Mouse (Mus musculus) cerebellum, adult 8-10 months (tissue): ENCODE results near the gene Clec12a.
"Not testable (repeated sequence)": the region's sequence is repeated elsewhere in the genome, so short reads cannot be mapped to it uniquely, and the experiment has no call there.

Source experiments
- DNase-seq: peaks from one replicate; pipeline ENCODE4 v3.0.0; 2022

Gene Clec12a

DNA sequence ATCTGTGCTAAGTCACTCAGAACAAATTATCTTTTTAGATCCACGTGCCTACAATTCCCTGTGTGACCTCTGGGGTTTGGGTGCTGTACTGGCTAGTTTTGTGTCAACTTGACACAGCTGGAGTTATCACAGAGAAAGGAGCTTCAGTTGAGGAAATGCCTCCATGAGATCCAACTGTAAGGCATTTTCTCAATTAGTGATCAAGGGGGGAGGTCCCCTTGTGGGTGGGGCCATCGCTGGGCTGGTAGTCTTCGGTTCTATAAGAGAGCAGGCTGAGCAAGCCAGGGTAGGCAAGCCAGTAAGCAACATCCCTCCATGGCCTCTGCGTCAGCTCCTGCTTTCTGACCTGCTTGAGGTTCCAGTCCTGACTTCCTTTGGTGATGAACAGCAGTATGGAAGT is at the start of gene Clec12a:
Clec12a (plus strand) TSS at position 301 of the 400 bp plus-strand sequence.
- not testable (repeated sequence) for DNase-seq

DNA sequence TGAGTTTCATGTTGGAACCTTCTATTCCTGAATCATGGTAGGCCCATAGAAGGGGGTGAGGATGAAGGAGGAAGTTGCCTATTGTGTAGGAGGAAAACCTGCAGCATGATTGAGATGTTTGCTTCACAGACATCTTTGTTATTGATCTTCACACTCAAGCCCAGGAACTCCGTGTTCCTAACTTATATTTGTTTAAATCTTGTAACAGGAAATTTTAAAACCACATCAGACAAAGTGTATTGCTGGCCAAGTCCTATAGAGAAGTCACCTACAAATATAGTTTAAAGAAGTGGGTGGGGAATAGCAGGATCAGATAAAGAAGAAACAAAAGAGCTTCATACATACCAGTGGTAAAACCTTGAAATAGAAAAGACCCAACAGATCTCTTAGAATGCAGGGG is 38.3 kb upstream of the Clec12a start:
- DNase-seq, result no peak

DNA sequence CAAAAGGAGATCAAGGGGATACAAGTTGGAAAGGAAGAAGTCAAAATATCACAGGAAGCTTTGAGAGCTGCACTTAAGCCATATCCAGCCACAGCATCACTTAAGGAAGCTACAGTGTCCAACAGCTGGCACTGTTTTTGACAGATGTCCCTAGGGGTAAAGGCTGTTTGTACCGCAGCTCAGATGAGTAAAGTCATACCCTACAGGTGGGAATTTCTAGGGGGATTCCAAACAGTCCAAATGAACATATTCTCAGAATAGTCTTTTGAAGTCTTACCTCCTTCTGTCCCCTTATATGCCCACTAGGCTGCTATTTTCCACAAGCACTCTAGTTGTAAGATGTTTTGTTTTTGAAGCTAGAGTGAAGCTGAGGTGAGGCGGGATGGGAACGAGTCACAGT is 30.0 kb upstream of the Clec12a start:
- no peak for DNase-seq

DNA sequence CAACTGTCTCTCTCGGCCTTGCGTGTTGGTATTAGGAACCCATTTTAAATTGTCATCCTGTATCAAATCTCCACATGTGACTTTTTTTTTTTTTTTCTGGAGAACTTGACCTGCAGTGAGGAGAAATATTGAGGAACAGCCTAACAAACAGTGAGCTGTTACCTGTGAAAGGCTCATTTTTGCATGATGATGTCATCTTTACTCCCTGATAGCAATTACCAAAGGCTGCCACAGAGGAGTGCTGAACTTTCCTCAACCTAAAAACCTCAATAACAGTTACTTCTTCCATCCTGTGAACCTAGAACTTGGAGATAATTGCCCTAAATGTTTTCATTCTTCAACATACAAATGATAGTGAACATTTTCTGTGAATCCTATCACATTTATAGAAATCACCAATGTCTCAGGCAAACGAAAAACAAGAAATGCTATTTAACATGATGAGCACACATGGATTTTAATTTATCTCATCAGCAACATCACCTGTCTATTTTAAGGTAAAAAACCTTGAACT is 27.8 kb upstream of the Clec12a start:
- no peak for DNase-seq

DNA sequence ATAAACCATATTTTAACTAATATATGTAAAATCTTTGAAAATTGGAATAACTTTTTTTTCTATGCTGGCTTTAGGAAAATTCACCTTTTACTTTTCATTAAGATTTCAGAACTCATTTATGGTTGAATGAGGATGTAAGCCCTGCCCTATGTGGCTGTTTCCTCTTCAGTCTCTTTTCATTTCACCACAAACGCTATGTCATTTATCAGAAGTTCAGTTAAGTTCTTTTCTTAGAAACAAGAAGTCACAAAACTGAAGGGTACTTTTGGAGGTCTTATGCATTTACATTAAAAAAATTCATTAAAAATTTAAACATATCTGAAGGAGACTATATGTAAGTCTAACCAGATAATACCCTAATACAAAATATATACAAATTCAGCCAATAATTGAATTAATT is 26.8 kb upstream of the Clec12a start:
- no peak for DNase-seq

DNA sequence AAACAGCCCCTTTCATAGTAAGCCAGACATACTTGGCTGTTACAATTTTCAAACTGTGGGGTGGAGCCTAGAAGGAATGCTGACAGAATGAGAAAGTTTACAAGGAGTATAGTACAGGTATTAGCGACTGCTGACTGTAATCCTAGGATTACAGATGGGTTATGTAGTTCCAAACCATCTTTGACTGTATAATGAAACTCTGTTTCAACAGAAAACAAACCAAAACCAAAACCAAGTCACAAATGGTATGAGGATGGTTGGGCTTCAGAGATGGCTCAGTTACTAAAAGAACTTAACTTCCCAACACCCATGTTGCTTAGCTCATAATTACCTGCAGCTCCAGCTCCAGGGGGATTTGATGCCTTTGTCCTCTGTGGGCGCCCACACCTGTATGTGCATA is 26.0 kb upstream of the Clec12a start:
- DNase-seq, result no peak

DNA sequence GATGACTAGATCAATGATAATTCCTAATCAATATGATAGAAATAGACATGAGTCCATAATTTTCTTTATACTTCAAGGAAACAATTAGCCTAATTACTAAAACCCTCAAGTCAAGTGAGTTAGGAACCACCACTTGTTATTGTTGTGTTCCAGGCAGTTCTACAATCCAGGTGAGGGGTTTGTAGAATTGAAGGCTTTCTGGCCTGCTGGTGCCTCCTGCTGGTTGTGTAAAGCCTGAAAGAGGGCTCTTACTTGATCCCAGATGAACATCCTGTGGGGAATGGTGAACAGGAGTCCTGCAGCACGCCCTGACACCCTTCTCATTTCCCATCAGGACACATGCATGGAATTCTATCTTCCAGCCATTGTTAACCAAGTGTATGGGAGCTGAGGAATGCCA is 24.1 kb upstream of the Clec12a start:
- DNase-seq, result no peak

DNA sequence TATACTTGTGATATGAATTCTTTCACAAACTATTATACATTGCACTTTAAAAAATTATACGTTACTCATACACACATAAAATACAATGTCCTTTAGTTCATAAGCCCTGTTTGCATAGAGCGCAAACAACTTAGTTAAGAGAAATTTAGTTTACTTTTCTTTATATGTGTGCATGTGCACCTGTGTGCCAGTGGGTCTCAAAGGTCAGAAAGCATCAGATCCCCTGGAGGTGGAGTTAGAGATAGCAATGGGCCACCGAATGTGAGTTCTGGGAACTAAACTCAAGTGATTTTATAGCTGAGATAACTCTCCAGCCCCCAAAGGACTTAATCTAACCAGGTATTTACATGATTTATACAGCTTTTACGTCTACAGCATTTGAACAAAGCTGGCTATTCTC is 23.2 kb upstream of the Clec12a start:
- DNase-seq, result no peak

DNA sequence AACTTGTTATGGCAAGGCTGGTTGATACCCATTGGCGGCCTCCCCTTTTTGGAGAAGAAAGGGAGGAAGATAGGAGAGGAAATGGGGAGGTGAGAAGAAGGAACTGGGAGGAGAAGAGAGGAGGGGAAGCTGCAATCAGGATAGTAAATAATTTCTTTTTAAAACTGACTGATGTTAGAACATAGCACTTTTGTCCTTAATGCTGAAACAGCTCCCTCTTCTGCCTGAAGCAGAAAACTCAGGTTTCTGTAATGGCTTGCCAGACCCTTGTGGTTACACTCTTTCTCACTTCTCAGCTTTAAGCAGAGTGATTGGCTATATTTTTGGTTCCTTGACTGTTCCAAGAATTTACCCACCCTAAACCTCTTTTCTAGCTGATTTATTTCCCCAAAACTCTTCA is 16.5 kb upstream of the Clec12a start:
- DNase-seq, result no peak

DNA sequence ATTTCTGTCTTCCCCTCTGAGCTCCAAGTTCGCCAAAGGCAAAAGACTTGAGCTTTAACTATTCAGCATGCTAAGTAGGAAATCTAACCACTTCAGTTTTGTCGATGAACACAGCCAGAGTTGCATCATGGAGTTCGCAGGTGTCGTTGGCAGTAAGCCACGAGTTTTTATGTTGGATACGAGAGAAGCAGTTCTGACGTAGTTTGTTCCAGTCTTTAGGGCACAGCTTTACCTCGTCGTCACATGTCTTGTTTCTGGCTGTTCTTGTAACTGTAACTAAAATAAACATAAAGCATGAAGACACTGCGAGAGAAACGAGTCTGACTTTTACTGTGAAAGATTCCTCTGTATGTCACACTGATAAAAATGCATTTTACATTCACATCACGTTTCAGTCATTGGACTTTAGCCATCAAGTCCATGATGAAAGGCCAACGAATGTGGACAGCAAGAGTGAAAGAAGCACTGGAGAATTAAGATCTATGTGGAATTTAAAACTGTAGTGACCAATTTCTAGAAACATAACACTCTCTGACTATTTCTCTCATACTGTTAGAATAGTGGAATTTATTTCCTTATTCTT is 15.8 kb upstream of the Clec12a start:
- DNase-seq, result no peak

DNA sequence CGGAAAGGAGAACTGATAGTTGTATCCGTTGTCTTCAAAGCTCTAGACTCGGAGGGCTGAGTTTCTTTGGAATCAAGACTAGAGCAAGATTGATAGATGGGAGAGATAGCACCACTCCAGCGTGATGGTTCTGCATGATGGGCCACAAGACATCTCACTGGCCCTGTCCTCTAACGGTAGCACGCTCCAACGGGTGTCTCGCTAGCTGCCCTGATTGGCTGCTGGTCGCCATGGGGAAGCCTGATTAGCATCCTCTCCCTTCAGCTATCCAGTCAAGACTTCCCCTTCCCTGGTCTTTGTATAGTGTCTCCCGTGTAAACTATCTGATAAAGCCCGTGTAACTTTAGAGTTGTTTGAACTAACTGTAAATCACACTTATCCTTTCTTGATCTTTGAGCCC is 10.9 kb upstream of the Clec12a start, which contains the start of gene 4922502D21Rik:
4922502D21Rik (minus strand) TSS at position 187 of the 400 bp plus-strand sequence.
- DNase-seq, result no peak

DNA sequence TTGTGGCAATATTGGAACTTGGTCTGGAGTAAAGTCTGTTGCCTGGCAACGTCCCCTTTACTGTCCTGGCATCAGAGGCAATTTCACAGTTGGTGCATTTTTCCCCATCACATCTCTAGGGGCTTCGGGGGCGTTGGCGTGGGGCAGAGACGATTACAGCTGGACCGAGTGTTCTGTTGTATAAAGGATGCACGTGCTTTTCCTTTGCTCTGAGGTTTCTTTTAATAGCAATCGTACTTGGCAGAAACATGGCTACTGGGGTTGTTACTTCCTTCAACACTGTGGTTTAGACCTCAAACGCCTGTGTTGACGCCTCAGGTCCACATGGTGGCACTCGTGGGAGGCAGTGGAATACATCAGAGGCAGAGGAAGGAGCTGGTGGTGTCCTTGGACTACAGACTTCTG is 8.8 kb upstream of the Clec12a start:
- peak; percentile 2 for DNase-seq

DNA sequence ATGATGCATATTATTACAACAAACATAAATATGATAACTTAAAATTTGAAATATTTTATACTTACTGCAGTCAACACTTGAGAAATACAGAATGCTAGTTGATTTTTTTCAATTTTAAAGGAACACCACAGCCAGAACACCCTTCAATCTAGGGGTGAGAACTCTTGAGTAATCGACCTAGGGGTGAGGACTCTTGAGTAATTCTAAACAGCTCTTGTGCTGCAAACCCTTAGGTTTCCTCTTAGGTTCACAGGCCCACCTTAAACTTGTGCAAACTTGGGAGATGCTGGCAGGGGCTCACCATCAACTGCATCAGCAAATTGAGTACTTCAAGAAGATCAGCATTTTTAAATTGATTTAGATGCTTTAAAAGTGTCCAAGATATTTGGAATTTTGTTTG is 4.7 kb upstream of the Clec12a start:
- DNase-seq, result no peak

DNA sequence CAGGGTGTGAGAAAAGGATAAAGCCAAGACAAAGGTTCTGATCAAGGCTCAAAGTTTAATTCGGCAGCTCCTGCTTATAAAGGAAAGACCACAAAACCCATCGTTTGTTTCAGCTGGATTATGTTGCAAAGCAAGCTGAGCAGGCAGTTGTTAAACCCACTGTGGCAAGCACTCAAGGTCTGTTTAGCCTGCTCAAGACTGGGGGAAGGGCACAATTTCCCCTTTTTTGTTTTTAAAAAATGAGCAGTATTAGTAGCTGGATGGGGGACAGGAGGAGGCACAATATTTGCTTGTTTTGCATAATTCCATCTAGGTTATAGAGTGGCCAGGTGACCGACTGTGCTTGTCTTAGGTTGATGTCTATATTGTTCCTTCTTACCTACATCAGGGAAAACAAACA is 1.9 kb downstream of the Clec12a start:
- DNase-seq, result no peak

DNA sequence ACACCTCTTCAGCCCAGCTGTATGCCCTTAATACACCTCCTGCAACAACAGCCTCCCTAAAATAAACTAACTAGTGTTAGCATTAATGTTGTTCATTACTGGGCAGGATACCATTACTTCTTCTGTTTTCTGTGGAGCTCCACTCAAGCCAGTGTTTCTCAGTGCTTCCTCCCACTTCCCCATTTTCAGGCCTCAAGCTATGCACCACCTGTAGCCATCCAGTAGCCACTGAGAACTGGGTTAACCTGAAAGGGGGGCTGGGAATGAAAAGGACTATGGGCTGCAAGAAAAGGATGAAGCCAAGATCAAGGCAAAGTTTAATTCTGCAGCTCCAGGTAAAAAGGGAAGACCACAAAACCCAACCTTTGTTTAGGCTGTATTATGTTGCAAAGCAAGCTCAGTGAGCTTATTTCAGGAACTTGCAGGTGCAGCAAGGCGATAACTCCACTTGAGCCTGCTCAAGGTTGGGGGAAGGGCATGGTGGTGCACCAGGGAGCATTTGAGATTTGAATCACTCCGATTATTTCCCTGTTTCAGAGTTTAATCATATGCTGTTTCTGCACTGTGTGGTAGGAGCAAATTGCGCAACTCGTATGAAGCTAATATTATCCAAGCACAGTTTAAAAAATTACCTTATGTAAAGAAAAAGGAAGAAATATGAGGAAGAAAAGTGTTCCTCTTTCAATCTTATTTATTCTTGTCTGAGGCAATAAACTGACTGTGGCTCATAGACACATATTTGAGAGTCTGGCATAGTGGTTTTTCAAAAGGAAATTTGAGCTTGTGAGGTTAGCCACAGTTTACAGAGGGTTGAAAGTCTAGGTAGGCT is 7.2 kb downstream of the Clec12a start:
- no peak for DNase-seq

DNA sequence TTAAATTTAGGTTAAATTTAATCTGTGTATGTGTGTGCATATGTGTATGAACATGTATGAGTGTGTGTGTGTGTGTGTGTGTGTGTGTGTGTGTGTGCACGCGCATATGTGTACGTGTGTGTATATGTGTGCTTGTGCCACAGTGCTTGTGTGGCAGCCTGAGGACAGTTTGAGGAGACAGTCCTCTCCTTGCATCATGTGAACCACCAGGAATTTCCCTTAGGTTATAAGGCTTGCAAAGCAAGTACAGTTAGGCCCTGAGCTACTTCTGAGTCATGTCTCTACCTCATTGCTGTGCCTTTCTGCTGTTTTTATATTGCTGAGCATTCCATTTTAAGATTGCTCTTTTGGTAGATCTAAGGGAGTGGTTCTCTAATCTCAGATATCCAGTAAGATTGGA is 8.6 kb downstream of the Clec12a start:
- no peak for DNase-seq

DNA sequence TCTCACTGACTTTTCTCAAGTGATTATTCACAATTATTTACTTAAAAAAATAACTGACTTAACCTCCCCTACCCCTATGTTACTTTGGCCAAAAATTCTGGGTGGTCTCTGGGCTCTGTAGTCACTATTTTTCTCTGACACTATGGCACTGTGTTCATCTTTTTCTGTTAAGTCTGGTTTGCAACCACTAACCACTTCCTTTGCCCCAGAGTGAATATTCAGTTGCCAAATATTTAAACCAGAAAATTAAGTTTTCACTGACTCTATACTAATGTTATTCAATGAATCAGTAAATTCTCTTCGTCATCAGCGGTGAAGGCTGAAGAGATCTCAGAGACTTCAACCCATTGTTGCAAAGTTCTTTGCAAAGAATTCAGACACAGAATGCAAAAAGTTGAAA is 13.3 kb downstream of the Clec12a start:
- DNase-seq, result no peak

DNA sequence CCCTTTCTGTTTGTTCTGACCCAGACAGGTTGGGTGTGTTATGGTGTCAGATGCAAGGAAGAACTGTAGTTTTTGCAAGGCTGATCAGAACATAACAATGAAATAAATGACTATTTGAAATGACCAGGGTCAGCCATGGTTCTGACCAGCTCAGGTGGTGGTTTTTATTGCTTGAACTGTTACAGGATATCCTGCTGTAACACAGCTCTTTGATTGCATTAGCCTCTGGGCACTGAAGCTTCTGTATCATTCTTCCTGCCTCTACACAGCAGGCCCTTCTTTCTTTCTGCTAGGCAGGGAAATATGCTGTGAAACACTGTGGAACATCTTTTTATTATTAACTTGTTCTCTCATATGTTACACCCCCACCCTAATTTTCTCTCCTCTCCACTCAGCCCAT is 13.9 kb downstream of the Clec12a start:
- DNase-seq, result no peak

DNA sequence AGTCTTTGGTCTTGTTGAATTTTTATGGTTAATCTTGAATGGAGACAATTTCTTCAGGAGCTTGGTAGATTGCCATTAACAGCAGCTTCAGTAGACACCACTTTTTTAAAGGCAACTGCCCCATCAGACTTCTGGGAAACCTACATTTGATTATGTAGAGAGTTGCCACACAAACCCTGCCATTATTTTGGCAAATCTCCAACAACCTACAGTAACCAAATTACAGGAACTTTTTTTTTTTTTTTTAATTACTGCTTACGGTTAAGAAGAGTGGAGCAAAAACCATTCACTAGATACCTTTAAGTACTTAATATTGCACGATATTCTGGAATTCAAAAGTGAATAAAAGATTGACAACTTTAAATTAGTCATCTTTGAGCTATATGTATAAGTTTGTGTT is 17.0 kb downstream of the Clec12a start:
- DNase-seq, result no peak

DNA sequence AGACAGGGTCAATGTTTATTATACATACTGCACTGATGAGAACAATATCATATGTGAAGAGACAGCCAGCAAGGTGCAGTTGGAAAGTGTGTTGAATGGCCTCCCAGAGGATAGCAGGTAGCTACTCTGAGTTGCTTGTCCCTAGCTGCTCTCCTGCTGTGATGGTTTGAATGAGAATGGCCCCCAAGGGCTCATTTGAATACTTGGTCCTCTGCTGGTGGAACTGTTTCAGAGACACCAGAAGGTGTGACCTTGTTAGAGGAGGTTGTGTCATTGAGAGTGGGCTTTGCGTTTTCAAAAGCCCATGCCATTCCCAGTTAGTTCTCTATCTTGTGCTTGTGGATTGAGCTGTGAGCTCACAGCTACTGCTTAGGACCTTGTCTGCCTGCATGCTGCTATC is 21.5 kb downstream of the Clec12a start:
- DNase-seq, result no peak

DNA sequence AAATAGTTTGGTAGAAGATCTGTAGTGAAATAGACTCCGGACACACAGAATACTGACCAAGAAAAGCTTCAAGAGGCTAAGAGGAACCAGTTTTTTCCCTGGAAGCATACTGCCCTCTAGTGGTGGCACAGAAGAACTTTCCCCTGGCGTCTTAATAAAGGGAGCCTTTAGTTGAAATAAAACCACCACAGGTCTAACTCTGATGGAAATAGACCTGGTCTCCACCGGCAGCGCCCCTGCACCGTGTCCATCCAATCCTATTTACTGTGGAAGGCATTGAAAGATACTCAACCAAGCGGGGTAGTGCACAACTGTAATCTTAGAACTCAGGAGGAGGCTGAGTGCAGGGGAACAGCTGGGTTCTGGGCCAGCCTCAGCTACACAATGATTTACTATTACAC is 23.5 kb downstream of the Clec12a start:
- DNase-seq, result peak; percentile 26

DNA sequence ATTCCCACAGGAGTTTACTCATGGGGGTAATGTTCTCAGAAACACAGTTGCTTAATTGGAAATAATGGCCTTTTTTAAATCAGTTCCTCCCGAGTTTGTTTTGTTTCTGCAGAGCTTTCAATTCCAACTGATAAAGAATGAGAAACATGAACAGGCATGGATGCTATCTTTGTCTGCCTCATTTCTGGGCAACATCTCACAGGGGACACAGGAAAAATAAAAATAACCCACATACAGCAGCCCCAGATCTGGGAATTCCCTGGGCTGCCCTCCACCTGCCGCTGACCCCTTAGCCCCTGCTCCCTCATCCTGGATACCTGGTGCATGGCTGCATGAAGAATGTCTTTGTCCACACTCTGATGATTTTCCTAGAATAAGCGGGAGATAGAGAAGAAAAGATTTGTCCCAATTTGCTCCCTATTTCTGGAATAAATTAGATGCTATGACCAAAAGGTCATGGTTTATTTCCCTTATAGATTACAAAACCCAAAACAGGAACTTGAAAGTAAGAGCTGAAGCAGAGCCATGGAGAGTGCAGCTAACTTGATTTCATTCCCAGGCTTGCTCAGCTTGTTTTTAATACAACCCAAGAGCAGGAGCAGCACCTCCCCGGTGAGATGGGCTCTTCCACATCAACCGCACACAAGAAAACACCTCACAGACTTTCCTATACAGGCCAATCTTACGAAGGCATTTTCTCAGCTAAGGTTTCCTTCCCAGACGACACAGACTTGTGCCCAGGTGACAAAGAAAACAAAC is 27.1 kb downstream of the Clec12a start:
- DNase-seq, result no peak

DNA sequence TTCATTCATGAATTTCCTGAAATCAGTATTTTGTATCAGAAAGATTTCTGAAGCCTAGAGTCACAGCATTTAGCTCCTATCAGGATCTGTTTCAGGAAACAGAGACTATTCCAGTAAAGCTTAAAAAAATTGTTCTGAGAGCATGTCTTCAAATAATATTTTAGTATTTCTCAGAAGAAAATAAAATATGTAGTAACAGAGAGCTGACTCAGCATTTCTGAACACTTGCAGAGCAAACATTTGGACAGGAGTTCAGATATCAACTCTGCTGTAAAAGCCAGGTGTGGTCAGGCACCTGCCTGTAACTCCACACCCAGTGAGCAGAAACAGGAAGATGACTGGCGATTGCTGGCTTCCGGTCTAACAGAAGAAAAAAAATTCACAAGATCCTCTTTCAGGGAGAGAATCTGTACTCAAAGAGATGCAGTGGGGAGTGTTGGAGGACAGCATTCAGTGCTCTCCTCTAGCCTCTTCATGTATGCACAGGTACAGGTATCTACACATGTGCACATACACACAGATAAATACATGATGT is 32.5 kb downstream of the Clec12a start:
- DNase-seq, result no peak

DNA sequence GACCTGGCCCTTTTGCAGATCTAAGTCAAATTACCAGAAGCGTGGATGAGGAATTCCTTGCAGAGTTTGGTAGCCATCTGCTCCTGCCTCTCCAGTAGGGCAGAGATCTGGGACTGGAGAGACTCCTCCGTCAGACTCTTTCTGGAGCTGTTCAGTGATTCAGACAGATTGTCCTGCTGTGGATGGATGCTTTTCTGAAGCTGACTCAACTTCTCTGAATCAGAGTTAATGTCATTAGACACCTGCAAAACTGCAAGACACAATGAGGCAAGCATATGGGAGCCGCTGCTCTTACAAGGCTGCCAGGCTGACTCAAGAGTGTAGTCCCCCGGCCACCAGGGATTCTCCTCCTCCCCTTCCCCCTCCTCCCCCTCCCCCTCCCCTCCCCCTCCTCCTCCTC is 38.0 kb downstream of the Clec12a start:
- no peak for DNase-seq
